Mouse (Mus musculus): ENCODE data around the gene Tnni3k. TPM values are rescaled to one million over a fixed set of nuclear protein-coding genes. Genes with fewer than 3 reads are reported as not detected.

Tnni3k gene
- total and polyA plus RNA-seq, 3 experiments, result 0.11 TPM; not detected in 2

- Histone ChIP-seq H3K27me3 (ENCODE audit: insufficient read depth, low read length) (no peaks in the 10 kb centered on the region), H3K36me3 (replicated peaks) (no peaks in the 10 kb centered on the region), H3K4me1 (ENCODE audit: insufficient read depth, low read depth, low read length) (no peaks in the 10 kb centered on the region), H3K4me3 (ENCODE audit: low read depth, low read length) (no peak overlapping the region), H3K9me3 (replicated peaks) (peaks cover 24% of the 10 kb centered on the region)
- no peak for TF ChIP-seq CTCF (IDR thresholded peaks at IDR 0.05; ENCODE audit: low read depth, low read length)
- TF ChIP-seq GATA1 (IDR thresholded peaks at IDR 0.05; ENCODE audit: borderline replicate concordance, low read length), result no peak
- TF ChIP-seq POLR2AphosphoS5 (IDR thresholded peaks at IDR 0.05; ENCODE audit: insufficient replicate concordance, low read depth, low read length), result no peak
- TF ChIP-seq GATA2 (IDR thresholded peaks at IDR 0.05; ENCODE audit: borderline replicate concordance, low read depth, low read length), result no peak
- TF ChIP-seq TAL1 (conservative IDR thresholded peaks at IDR 0.05; ENCODE audit: low read depth, low read length), result no peak
- DNase-seq (ENCODE audit: low spot score) (no peak), ATAC-seq (ENCODE audit: extremely low read depth, insufficient number of reproducible peaks, low FRiP score, poor library complexity, severe bottlenecking) (no peak)
These were observed 313.7 kb downstream of the Tnni3k start for GRCm38 (mm10) chr3:154741496-154741895.

Other genes starting within 250 kb of the Tnni3k start
- gene Fpgt, start 38.0 kb upstream of the Tnni3k start, total RNA-seq (2014; fragmentation: Nextera tagmentation), result 35.7 and 38.1 TPM in 2 replicates
- gene Fpgt, start 38.0 kb upstream of the Tnni3k start, total RNA-seq (2017), result 44.3 and 47.9 TPM in 2 replicates
- 0.88 and 1.5 TPM in 2 replicates for gene Fpgt, start 38.0 kb upstream of the Tnni3k start, polyA plus RNA-seq (2012)
- gene Lrriq3, start 38.0 kb upstream of the Tnni3k start, total RNA-seq (2014; fragmentation: Nextera tagmentation), result 2.0 and 5.0 TPM in 2 replicates
- 1.6 and 1.9 TPM in 2 replicates for gene Lrriq3, start 38.0 kb upstream of the Tnni3k start, total RNA-seq (2017)
- 0.17 and 0.24 TPM in 2 replicates for gene Lrriq3, start 38.0 kb upstream of the Tnni3k start, polyA plus RNA-seq (2012)

Data from G1E (cell line).